Mouse (Mus musculus): ENCODE measurements at regions not wholly inside any gene's neighbourhood (a gene's known extent, or its start where the extent isn't known, plus 50 kb on each side); places are given as distances from the start of the nearest gene placed in this dataset.
A peak's percentile ranks its signal among the peaks of the same experiment; 100 is the strongest.
"Not testable (repeated sequence)": the region's sequence is repeated elsewhere in the genome, so short reads cannot be mapped to it uniquely, and the experiment has no call there.

DNA sequence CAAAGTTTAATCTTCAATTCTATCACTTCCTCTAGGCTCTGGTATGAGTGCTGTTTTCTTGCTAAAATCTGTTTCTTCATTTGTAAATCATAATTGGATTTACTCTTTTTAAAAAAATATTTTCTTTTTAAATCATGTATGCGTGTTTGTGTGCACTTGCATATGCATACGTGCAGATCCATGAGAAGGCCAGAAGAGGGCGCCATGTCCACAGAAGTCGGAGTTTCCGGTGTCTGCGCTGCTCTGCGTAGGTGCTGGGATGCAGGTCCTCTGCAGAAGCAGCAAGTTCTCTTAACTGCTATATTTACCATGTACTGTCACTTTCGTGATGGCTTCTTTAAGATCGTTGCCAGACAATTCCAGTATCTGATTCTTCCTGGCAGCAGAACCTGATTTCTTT is 136.6 kb upstream of the Spin1 start:
- Histone ChIP-seq H3K4me3 (ENCODE audit: low read depth, low read length) (no peak overlapping the region), H3K27me3 (replicated peaks; ENCODE audit: control insufficient read depth, insufficient read depth, low read length) (no peaks in the 10 kb centered on the region), H3K4me2 (ENCODE audit: low read length) (no peak overlapping the region), H3K27ac (ENCODE audit: low read depth, low read length) (no peak overlapping the region), H3K9me3 (replicated peaks; ENCODE audit: control insufficient read depth, low read length) (no peaks in the 10 kb centered on the region), H3K36me3 (ENCODE audit: control insufficient read depth, insufficient read depth, low read length) (no peaks in the 10 kb centered on the region), H3K9ac (ENCODE audit: low read length) (no peak overlapping the region), H3K4me1 (ENCODE audit: control insufficient read depth, insufficient read depth, low read length) (no peaks in the 10 kb centered on the region)
- DNase-seq (ENCODE audit: low spot score), result no peak
- no peak for ATAC-seq
- WGBS, result 79% methylated on average over 9 of the region's 9 CpGs

DNA sequence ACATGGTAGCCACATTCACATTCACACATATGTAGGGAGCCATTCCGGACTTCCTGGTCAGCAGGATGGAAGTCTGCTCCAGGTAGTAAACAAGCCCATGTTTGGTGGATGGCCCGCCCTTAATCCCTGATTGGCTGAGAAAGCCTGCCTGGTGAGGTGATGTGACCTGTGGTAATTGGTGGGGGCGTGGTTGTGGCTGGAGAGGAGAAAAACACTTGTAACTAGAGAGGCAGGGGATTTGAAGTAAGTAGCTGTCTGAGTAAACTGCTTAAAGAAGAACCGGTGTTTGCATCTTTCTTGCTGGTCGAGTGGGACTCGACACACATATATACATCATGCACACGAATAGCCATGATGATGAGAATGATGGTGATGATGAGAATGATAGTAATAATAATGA is 135.6 kb upstream of the Spin1 start:
- DNase-seq (ENCODE audit: low spot score); H3K9ac ChIP-seq (ENCODE audit: low read length); H3K27me3 ChIP-seq (replicated peaks; ENCODE audit: control insufficient read depth, insufficient read depth, low read length); H3K36me3 ChIP-seq (ENCODE audit: control insufficient read depth, insufficient read depth, low read length); H3K4me3 ChIP-seq (ENCODE audit: low read depth, low read length); ATAC-seq; H3K4me1 ChIP-seq (ENCODE audit: control insufficient read depth, insufficient read depth, low read length); H3K9me3 ChIP-seq (replicated peaks; ENCODE audit: control insufficient read depth, low read length); H3K4me2 ChIP-seq (ENCODE audit: low read length); H3K27ac ChIP-seq (ENCODE audit: low read depth, low read length): not testable (repeated sequence)
- WGBS, result 76% methylated on average over 7 of the region's 7 CpGs

DNA sequence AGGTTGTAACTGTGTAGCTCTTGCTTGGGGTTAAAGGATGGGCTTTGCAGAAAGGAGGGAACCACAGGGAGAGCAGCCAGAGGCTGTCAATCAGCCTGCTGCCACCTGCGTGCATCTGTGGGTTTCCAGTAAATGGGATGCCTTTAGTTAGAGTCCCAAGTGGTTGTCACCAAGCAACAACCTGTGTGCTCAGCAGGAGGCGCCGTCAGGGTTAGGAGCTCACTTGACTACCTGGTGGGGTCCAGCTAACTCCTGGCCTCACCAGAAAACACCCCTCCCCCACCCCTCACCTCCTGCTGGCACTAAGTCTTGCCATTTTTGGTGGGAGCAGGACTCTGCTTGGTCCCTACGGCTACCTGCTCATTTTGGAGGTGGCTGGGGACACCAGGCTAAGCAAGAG is 135.0 kb upstream of the Spin1 start:
- WGBS, result 63% methylated on average over 4 of the region's 4 CpGs
- H3K9me3 ChIP-seq (replicated peaks; ENCODE audit: control insufficient read depth, low read length), result no peaks in the 10 kb centered on the region
- H3K9ac ChIP-seq (ENCODE audit: low read length), result no peak overlapping the region
- H3K4me3 ChIP-seq (ENCODE audit: low read depth, low read length), result no peak overlapping the region
- H3K36me3 ChIP-seq (ENCODE audit: control insufficient read depth, insufficient read depth, low read length), result no peaks in the 10 kb centered on the region
- no peak overlapping the region for H3K4me2 ChIP-seq (ENCODE audit: low read length)
- ATAC-seq, result no peak
- no peaks in the 10 kb centered on the region for H3K27me3 ChIP-seq (replicated peaks; ENCODE audit: control insufficient read depth, insufficient read depth, low read length)
- no peak for DNase-seq (ENCODE audit: low spot score)
- no peak overlapping the region for H3K27ac ChIP-seq (ENCODE audit: low read depth, low read length)
- no peaks in the 10 kb centered on the region for H3K4me1 ChIP-seq (ENCODE audit: control insufficient read depth, insufficient read depth, low read length)

DNA sequence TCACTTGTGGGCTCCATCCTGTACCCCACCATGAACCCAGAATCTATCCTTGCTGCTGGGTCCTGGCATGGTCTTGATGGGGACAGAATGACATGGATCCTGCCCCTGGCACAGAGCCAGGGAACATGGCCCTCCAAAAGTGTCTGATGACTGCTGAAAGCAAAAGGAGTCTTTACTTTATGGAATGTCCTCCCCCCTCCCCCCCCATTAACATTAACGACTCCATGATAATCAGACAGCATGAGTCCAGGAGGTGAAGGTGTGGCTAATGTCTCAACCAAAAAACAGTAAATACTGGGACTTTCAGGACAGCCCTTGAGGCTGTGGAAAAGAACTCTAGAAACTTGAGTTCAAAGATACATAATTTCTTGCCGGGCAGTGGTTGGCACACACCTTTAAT is 133.9 kb upstream of the Spin1 start:
- Histone ChIP-seq H3K27ac (ENCODE audit: low read depth, low read length) (no peak overlapping the region), H3K36me3 (ENCODE audit: control insufficient read depth, insufficient read depth, low read length) (no peaks in the 10 kb centered on the region), H3K27me3 (replicated peaks; ENCODE audit: control insufficient read depth, insufficient read depth, low read length) (no peaks in the 10 kb centered on the region), H3K9ac (ENCODE audit: low read length) (no peak overlapping the region), H3K4me2 (ENCODE audit: low read length) (no peak overlapping the region), H3K9me3 (replicated peaks; ENCODE audit: control insufficient read depth, low read length) (no peaks in the 10 kb centered on the region), H3K4me3 (ENCODE audit: low read depth, low read length) (no peak overlapping the region), H3K4me1 (ENCODE audit: control insufficient read depth, insufficient read depth, low read length) (no peaks in the 10 kb centered on the region)
- no peak for ATAC-seq
- 83% methylated on average over 2 of the region's 2 CpGs for WGBS
- no peak for DNase-seq (ENCODE audit: low spot score)

DNA sequence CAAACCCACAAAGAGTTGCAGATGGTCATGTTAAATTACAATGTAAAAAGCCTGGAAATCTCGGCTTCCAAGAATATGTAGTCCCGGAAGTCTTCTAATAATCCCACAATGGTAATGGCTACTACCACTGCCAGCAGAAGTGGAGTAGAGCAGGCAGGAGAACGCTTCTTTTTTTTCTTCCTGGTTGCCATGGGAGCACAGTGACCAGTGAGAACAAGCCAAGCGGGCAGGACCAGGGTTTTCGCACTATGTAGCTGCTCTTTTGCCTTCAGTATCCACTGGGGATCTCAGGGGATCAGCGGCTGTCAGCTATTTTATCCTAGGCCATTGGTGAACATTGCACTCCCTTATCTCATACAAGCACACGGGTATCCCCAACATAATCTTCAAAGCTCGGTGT is 127.3 kb upstream of the Spin1 start:
- no peak overlapping the region for H3K4me2 ChIP-seq (ENCODE audit: low read length)
- no peak overlapping the region for H3K9ac ChIP-seq (ENCODE audit: low read length)
- WGBS, result 64% methylated on average over 8 of the region's 8 CpGs
- ATAC-seq (no peak), DNase-seq (ENCODE audit: low spot score) (peak; percentile 5)
- no peaks in the 10 kb centered on the region for H3K27me3 ChIP-seq (replicated peaks; ENCODE audit: control insufficient read depth, insufficient read depth, low read length)
- H3K4me1 ChIP-seq (ENCODE audit: control insufficient read depth, insufficient read depth, low read length), result no peaks in the 10 kb centered on the region
- H3K9me3 ChIP-seq (replicated peaks; ENCODE audit: control insufficient read depth, low read length), result no peaks in the 10 kb centered on the region
- H3K4me3 ChIP-seq (ENCODE audit: low read depth, low read length), result no peak overlapping the region
- H3K27ac ChIP-seq (ENCODE audit: low read depth, low read length), result no peak overlapping the region
- H3K36me3 ChIP-seq (ENCODE audit: control insufficient read depth, insufficient read depth, low read length), result no peaks in the 10 kb centered on the region

DNA sequence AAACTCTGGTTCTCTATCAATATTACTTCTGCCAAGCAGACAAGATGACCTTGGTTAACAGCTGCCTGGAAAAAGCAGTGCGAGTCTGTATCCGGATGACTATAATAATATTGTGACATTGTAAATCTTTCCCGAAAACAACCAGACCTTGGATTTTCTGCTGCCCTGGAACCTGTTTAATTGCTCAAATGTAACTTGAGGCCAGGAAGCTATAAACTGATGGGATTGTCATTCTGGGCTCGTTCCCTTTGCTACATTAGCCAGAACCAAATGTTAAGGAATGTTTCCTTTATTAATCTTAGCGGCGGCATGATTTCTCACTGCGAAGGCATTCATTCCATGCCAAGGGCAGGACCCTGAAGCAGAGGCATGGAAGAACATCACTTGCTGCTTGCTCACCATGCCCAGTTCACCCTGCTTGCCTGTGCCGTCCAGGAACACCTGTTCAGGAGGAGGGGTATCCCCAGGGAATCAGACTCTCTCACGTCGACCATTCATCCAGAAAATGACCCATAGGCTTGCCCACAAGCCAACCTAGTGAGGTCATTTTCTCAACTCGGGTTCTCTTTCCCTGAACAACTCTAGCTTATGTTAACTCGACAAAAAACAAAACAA is 125.3 kb upstream of the Spin1 start:
- H3K27me3 ChIP-seq (replicated peaks; ENCODE audit: control insufficient read depth, insufficient read depth, low read length), result no peaks in the 10 kb centered on the region
- ATAC-seq, result no peak
- WGBS, result 80% methylated on average over 12 of the region's 12 CpGs
- no peak for DNase-seq (ENCODE audit: low spot score)
- H3K36me3 ChIP-seq (ENCODE audit: control insufficient read depth, insufficient read depth, low read length), result no peaks in the 10 kb centered on the region
- H3K9ac ChIP-seq (ENCODE audit: low read length), result no peak overlapping the region
- no peaks in the 10 kb centered on the region for H3K9me3 ChIP-seq (replicated peaks; ENCODE audit: control insufficient read depth, low read length)
- no peaks in the 10 kb centered on the region for H3K4me1 ChIP-seq (ENCODE audit: control insufficient read depth, insufficient read depth, low read length)
- H3K4me2 ChIP-seq (ENCODE audit: low read length), result no peak overlapping the region
- H3K4me3 ChIP-seq (ENCODE audit: low read depth, low read length), result no peak overlapping the region
- H3K27ac ChIP-seq (ENCODE audit: low read depth, low read length), result no peak overlapping the region

DNA sequence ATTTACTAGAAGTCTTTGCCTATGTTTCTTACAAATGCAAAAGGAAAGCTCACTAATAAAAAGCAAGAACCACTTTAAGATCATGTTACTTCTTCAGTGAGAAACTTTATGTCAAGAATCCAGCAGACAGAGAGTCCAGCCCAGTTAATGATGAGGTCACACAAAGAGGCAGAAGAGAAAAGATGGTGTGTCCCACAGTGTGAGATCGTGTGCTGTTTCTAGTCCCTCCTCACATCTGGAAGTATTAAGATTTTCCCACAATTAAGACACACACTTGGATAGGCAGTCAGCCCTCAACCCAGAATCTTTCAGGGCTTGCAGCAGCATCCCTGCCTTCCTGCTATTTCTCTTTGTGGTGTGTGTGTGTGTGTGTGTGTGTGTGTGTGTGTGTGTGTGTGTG is 118.7 kb upstream of the Spin1 start:
- Histone ChIP-seq H3K27me3 (replicated peaks; ENCODE audit: control insufficient read depth, insufficient read depth, low read length) (no peaks in the 10 kb centered on the region), H3K4me3 (ENCODE audit: low read depth, low read length) (no peak overlapping the region), H3K9me3 (replicated peaks; ENCODE audit: control insufficient read depth, low read length) (no peaks in the 10 kb centered on the region), H3K4me2 (ENCODE audit: low read length) (no peak overlapping the region), H3K27ac (ENCODE audit: low read depth, low read length) (no peak overlapping the region), H3K36me3 (ENCODE audit: control insufficient read depth, insufficient read depth, low read length) (no peaks in the 10 kb centered on the region), H3K9ac (ENCODE audit: low read length) (no peak overlapping the region), H3K4me1 (ENCODE audit: control insufficient read depth, insufficient read depth, low read length) (no peaks in the 10 kb centered on the region)
- 67% methylated on average over 1 of the region's 1 CpGs for WGBS
- ATAC-seq (no peak), DNase-seq (ENCODE audit: low spot score) (no peak)

DNA sequence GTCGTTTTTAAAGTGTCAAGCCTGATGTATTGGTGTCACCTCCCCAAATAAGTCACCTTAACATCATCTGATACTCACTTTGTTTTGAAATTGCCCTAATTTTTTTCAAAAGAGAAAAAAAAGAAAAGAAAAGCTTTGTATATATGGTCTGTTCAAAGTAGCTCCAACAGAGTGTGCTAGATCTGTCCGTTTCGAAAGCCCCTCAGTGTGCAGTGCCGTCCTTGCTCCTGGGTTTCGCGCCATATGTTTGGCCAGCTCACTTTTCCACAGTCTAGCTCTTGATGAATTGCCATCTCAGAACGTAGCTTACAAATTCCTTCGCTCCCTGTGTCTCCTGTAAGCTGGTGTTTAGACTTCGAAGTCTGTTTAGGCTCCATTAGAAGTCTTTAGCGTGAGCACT is 117.7 kb upstream of the Spin1 start:
- Histone ChIP-seq H3K4me3 (ENCODE audit: low read depth, low read length) (no peak overlapping the region), H3K27ac (ENCODE audit: low read depth, low read length) (no peak overlapping the region), H3K4me1 (ENCODE audit: control insufficient read depth, insufficient read depth, low read length) (no peaks in the 10 kb centered on the region), H3K9me3 (replicated peaks; ENCODE audit: control insufficient read depth, low read length) (no peaks in the 10 kb centered on the region), H3K4me2 (ENCODE audit: low read length) (no peak overlapping the region), H3K9ac (ENCODE audit: low read length) (no peak overlapping the region), H3K27me3 (replicated peaks; ENCODE audit: control insufficient read depth, insufficient read depth, low read length) (no peaks in the 10 kb centered on the region), H3K36me3 (ENCODE audit: control insufficient read depth, insufficient read depth, low read length) (no peaks in the 10 kb centered on the region)
- DNase-seq (ENCODE audit: low spot score), result no peak
- no peak for ATAC-seq
- WGBS, result 86% methylated on average over 10 of the region's 10 CpGs

DNA sequence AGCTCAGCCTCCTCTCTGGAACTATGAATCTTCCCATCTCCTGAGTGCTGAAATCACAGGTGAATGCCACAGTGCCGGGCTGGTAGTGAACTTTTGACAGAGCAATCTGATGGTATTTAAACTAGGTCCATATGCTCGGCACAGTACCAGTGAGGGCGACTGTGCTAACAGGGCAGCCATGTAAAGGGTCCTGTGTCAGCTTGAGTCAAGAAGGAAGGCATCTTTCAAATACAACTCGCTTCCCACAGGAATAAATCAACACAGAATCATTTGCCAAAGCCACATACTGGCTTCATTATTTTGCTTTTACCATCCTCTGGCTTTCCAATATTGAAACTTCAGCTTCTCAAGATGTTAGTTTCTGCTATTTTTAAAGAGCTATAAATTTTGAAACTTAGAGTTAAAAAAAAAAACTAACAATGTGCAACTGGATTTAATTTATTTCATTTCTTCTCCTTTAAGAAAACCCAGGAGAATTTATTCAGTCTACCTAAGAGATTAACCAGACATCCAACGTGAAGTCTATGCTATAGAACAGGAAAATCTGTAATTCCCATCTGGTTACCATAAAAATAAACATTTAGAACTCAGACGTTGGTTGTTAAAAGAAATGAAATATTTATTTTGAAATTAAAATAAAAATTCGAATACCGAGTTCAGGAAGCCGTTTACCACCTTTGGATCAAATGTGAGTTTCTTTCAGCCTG is 108.8 kb upstream of the Spin1 start:
- H3K36me3 ChIP-seq (ENCODE audit: control insufficient read depth, insufficient read depth, low read length), result no peaks in the 10 kb centered on the region
- WGBS, result 88% methylated on average over 9 of the region's 9 CpGs
- H3K9me3 ChIP-seq (replicated peaks; ENCODE audit: control insufficient read depth, low read length), result no peaks in the 10 kb centered on the region
- no peak overlapping the region for H3K4me3 ChIP-seq (ENCODE audit: low read depth, low read length)
- no peak overlapping the region for H3K9ac ChIP-seq (ENCODE audit: low read length)
- H3K27ac ChIP-seq (ENCODE audit: low read depth, low read length), result no peak overlapping the region
- DNase-seq (ENCODE audit: low spot score), result no peak
- H3K4me1 ChIP-seq (ENCODE audit: control insufficient read depth, insufficient read depth, low read length), result no peaks in the 10 kb centered on the region
- H3K27me3 ChIP-seq (replicated peaks; ENCODE audit: control insufficient read depth, insufficient read depth, low read length), result no peaks in the 10 kb centered on the region
- H3K4me2 ChIP-seq (ENCODE audit: low read length), result no peak overlapping the region
- no peak for ATAC-seq

All from forebrain, embryonic 14.5 days (tissue).